In genomic region chr6:128070921-128071558, GRCm38 (mm10) we compare ENCODE assay signal across 13 mouse cellular contexts.
DNase-seq lines count a peak whose midpoint lies in the region; ATAC-seq and TF ChIP-seq lines count a peak whose summit lies in the region.
"Had no signal": no experiment of that assay in that cellular context is flagged by ENCODE, and none has a peak within 500 bp of the region (broad histone marks: within the 10 kb centered on the region; RNA-seq: fewer than 3 reads in every experiment).

No protein-coding gene starts in this region.

- H3K4me2 ChIP-seq in heart, embryonic 12.5 days = no peak overlapping the region
- H3K4me2 ChIP-seq in hindbrain, embryonic 16.5 days (ENCODE audit: low read length) = no peak overlapping the region
- H3K4me2 ChIP-seq: midbrain, embryonic 12.5 days had no signal

- DNase-seq in heart, adult 2 months = no peak
- peak; percentile 87 for DNase-seq in brain, adult 2 months (ENCODE audit: low read depth, low spot score)
- peak; percentile 64 to 68 for DNase-seq in cerebellum, postnatal 36 days
- DNase-seq in adrenal gland, adult (ENCODE audit: inconsistent age in 2 of 2, low spot score in 1 of 2) = no peak
- no peak for DNase-seq in retina, postnatal 1 day
- DNase-seq: adrenal gland, adult 8-10 months; gastrocnemius, postnatal 36 days; kidney, adult 9 months; lung, adult 18-20 months had no signal

- H3K27me3 ChIP-seq in heart, embryonic 12.5 days (replicated peaks) = no peaks in the 10 kb centered on the region
- H3K27me3 ChIP-seq in heart, adult 2 months (ENCODE audit: control insufficient read depth, insufficient read depth, low read length) = no peaks in the 10 kb centered on the region
- no peaks in the 10 kb centered on the region for H3K27me3 ChIP-seq in hindbrain, embryonic 16.5 days (replicated peaks; ENCODE audit: control insufficient read depth, insufficient read depth, low read length)
- H3K27me3 ChIP-seq: midbrain, embryonic 12.5 days had no signal

- no peak for TF ChIP-seq POLR2A in heart, adult 2 months (IDR thresholded peaks at IDR 0.05; ENCODE audit: insufficient read depth, low read depth, low read length)

- no peak for TF ChIP-seq EP300 in heart, adult 2 months (IDR thresholded peaks at IDR 0.05; ENCODE audit: insufficient read depth, low read depth, low read length)

- H3K36me3 ChIP-seq in heart, embryonic 12.5 days = peaks cover 16% of the 10 kb centered on the region; the same call in 1 of the 2 replicates
- H3K36me3 ChIP-seq in heart, adult 2 months (ENCODE audit: control insufficient read depth, insufficient read depth, low read length) = no peaks in the 10 kb centered on the region
- H3K36me3 ChIP-seq in hindbrain, embryonic 16.5 days (ENCODE audit: control insufficient read depth, insufficient read depth, low read length) = no peaks in the 10 kb centered on the region
- H3K36me3 ChIP-seq: midbrain, embryonic 12.5 days had no signal

- peaks cover 68% of the 10 kb centered on the region for H3K4me1 ChIP-seq in heart, embryonic 12.5 days (replicated peaks)
- H3K4me1 ChIP-seq in heart, adult 2 months (ENCODE audit: control insufficient read depth, insufficient read depth, low read length) = peaks cover 27% of the 10 kb centered on the region
- peaks cover 22% of the 10 kb centered on the region for H3K4me1 ChIP-seq in hindbrain, embryonic 16.5 days (ENCODE audit: control insufficient read depth, insufficient read depth, low read depth, low read length)

- 65% methylated on average over 12 of the region's 12 CpGs for WGBS in heart, embryonic 12.5 days
- 79% methylated on average over 12 of the region's 12 CpGs for WGBS in heart, adult 2 months
- WGBS in hindbrain, embryonic 16.5 days = 54% methylated on average over 12 of the region's 12 CpGs

- H3K4me3 ChIP-seq in heart, embryonic 12.5 days = no peak overlapping the region
- H3K4me3 ChIP-seq in heart, adult 2 months = no peak overlapping the region
- H3K4me3 ChIP-seq in hindbrain, embryonic 16.5 days (ENCODE audit: low read length) = no peak overlapping the region
- H3K4me3 ChIP-seq: midbrain, embryonic 12.5 days had no signal

- TF ChIP-seq CTCF in heart, adult 2 months (IDR thresholded peaks at IDR 0.05) = no peak

- H3K79me2 ChIP-seq in heart, adult 2 months (replicated peaks; ENCODE audit: control insufficient read depth, insufficient read depth, low read length) = no peaks in the 10 kb centered on the region

- ATAC-seq in heart, embryonic 12.5 days (ENCODE audit: insufficient number of reproducible peaks, low FRiP score) = no peak
- ATAC-seq in hindbrain, embryonic 16.5 days = no peak
- ATAC-seq in granulocyte monocyte progenitor cell, adult 5-6 weeks (replicated peaks; ENCODE audit: poor library complexity, severe bottlenecking) = no peak

- intact Hi-C loops in heart, adult 2 months (cut with DNase I) = no loop called here

- peak overlapping the region; percentile 56 for H3K27ac ChIP-seq in heart, embryonic 12.5 days (ENCODE audit: poor library complexity, severe bottlenecking)
- no peak overlapping the region for H3K27ac ChIP-seq in heart, adult 2 months
- peak overlapping the region; percentile 61; the same call in 1 of the 2 replicates for H3K27ac ChIP-seq in hindbrain, embryonic 16.5 days (ENCODE audit: low read depth, low read length)
- H3K27ac ChIP-seq: midbrain, embryonic 12.5 days had no signal

- no peaks in the 10 kb centered on the region for H3K9me3 ChIP-seq in heart, embryonic 12.5 days (replicated peaks)
- no peaks in the 10 kb centered on the region for H3K9me3 ChIP-seq in hindbrain, embryonic 16.5 days (ENCODE audit: control insufficient read depth, low read length)
- H3K9me3 ChIP-seq: midbrain, embryonic 12.5 days had no signal

- H3K9ac ChIP-seq in heart, embryonic 12.5 days = no peak overlapping the region
- H3K9ac ChIP-seq in heart, adult 2 months (ENCODE audit: low read depth, low read length) = no peak overlapping the region
- H3K9ac ChIP-seq in hindbrain, embryonic 16.5 days (ENCODE audit: low read depth, low read length) = no peak overlapping the region; the same call in 1 of the 2 replicates
- H3K9ac ChIP-seq: midbrain, embryonic 12.5 days had no signal

Comparison
In these comparisons a context has a peak if more than half of its experiments do, and no peak if none do; other contexts are left out.
1. DNase-seq: peak in brain, adult 2 months (single experiment) and cerebellum, postnatal 36 days (2 of 2); none in heart, adult 2 months (0 of 2), adrenal gland, adult (0 of 2) and retina, postnatal 1 day (single experiment).